Mouse (Mus musculus): ENCODE measurements around the gene Tet3.

DNA sequence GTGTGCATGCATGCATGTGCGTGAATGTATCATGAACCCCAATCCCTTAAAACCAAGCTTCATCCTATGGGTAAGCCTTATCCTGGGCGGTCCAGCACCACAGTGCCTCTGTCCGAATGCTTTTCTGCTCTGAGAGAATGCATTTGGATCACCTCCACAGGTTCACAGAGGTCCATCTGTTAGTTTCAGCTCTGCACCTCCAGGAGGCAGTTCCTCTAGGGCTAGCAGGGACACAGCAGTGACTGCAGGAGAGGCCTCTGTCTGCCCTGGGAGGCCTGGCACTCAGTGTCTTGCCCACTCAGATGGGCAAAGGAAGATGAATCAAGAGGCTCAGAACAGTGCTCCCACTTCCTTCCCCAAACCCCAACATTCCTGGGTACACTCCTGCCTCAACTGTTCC is 32.3 kb downstream of the Tet3 start:
- TF ChIP-seq CTCF (IDR thresholded peaks at IDR 0.05; ENCODE audit: low read depth) (no peak), EP300 (IDR thresholded peaks at IDR 0.05; ENCODE audit: low read depth) (no peak)

Measured in liver, postnatal 0 days (tissue).